Mouse (Mus musculus) gastrocnemius, adult 2 months (tissue): ENCODE results near the gene Zbtb16. TPM values are rescaled to one million over a fixed set of nuclear protein-coding genes. Genes with fewer than 3 reads are reported as not detected.
A peak's percentile ranks its signal among the peaks of the same experiment; 100 is the strongest.

Source experiments
- DNase-seq: peaks from one replicate; pipeline ENCODE4 v3.0.0; 2022
- H3K27ac ChIP-seq: fragments of 200-600 bp; 2 replicates; pipeline ENCODE4 v1.8.1; 2022; ENCODE audit warnings: mild to moderate bottlenecking
- H3K4me3 ChIP-seq: fragments of 200-600 bp; 2 replicates; pipeline ENCODE4 v1.8.1; 2022; ENCODE audit warnings: mild to moderate bottlenecking, moderate library complexity
- CTCF ChIP-seq: fragments of 200-600 bp; IDR thresholded peaks from 2 replicates; pipeline ENCODE4 v1.8.1; 2022; ENCODE audit warnings: antibody characterized with exemption, mild to moderate bottlenecking, moderate library complexity
- intact Hi-C: fragments of 180-260 bp; cut with DNase I; formaldehyde crosslinking; loops from one replicate; pipeline ENCODE4 v1.15.1; 2025
- total RNA-seq, 2 experiments: library from RNA; stranded (reverse); gene quantifications; 2 replicates each; pipeline ENCODE4 v1.2.3; 2021

Zbtb16 gene
- total RNA-seq, 2 experiments from 2014 or later: 163 to 166 TPM

GRCm38 (mm10) chr9:48670156-48670555 lies 165.9 kb downstream of the Zbtb16 start:
- DNase-seq: peak; percentile 43
- intact Hi-C loops: no loop called here
- no peak overlapping the region for H3K4me3 ChIP-seq
- no peak for TF ChIP-seq CTCF
- peak overlapping the region; percentile 25 for H3K27ac ChIP-seq

GRCm38 (mm10) chr9:48669672-48670071 lies 166.3 kb downstream of the Zbtb16 start:
- peak overlapping the region; percentile 25 for H3K27ac ChIP-seq
- DNase-seq: no peak
- H3K4me3 ChIP-seq: no peak overlapping the region
- intact Hi-C loops: no loop called here
- no peak for TF ChIP-seq CTCF

DNA sequence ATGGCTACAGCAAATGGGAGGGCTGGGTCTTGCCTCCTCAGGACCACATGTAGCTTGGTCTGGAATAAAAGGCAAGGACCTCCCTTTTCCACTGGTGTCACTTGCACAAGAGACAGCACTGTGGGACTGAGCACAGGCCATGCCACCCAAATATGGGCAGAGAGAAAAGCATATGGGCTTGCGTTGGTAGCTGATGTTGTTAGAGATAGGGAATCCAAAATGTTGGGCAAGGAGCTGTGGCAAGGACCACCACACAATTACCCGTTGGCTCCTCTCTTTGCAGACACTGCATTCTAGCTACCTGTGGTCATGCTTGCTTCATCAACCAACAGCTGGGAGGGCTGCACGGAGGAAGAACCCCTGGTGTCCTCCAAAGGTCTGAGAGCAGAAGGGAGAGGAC lies 169.3 kb downstream of the Zbtb16 start:
- intact Hi-C loops: no loop called here
- Histone ChIP-seq H3K27ac (no peak overlapping the region), H3K4me3 (no peak overlapping the region)
- no peak for TF ChIP-seq CTCF
- DNase-seq: peak; percentile 6

DNA sequence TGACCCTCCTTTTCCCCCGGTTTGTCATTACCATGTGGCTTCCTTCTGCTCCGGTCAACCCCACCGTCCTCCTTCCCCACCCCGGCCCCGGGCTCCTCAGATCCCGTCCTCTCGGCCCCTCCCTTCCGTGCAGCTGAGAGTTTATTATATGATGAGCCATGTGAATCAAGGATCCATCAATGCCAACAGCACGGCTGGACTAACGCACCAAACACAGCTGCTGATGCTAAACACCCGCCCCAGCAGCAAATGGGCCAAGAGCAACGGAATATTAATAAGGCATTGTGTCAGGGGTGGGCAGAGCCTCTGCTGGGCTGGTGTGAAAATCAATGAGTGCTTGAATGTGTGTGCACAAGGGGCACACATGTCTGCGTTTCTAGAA lies 173.0 kb downstream of the Zbtb16 start:
- TF ChIP-seq CTCF: no peak
- peak overlapping the region; percentile 25; the same call in 1 of the 2 replicates for H3K27ac ChIP-seq
- intact Hi-C loops: no loop called here
- no peak for DNase-seq
- H3K4me3 ChIP-seq: no peak overlapping the region

- H3K27ac ChIP-seq: peak overlapping the region; percentile 25
- TF ChIP-seq CTCF: peak; percentile 6; the same call in 1 of the 2 replicates
- intact Hi-C loops: no loop called here
- no peak overlapping the region for H3K4me3 ChIP-seq
- no peak for DNase-seq
These were observed 173.5 kb downstream of the Zbtb16 start for GRCm38 (mm10) chr9:48662361-48663051.

GRCm38 (mm10) chr9:48661225-48662023 lies 174.6 kb downstream of the Zbtb16 start:
- no peak for TF ChIP-seq CTCF
- no peak for DNase-seq
- intact Hi-C loops: no loop called here
- Histone ChIP-seq H3K4me3 (no peak overlapping the region), H3K27ac (no peak overlapping the region)

- H3K27ac ChIP-seq: peak overlapping the region; percentile 58
- intact Hi-C loops: loop anchor here (5.0 kb wide), 1 partner anchor 42 kb away; no protein-coding TSS in a partner anchor
These were observed 180.4 kb downstream of the Zbtb16 start for GRCm38 (mm10) chr9:48655525-48656169.

GRCm38 (mm10) chr9:48654730-48655129 lies 181.3 kb downstream of the Zbtb16 start:
- no peak for DNase-seq
- TF ChIP-seq CTCF: no peak
- Histone ChIP-seq H3K27ac (peak overlapping the region; percentile 58), H3K4me3 (no peak overlapping the region)
- intact Hi-C loops: loop anchor here (5.0 kb wide), 1 partner anchor 43 kb away; no protein-coding TSS in a partner anchor

More at GRCm38 (mm10) chr9:48655525-48656169, 180.4 kb downstream of the Zbtb16 start:
- TF ChIP-seq CTCF: no peak
- H3K4me3 ChIP-seq: no peak overlapping the region
- no peak for DNase-seq

DNA sequence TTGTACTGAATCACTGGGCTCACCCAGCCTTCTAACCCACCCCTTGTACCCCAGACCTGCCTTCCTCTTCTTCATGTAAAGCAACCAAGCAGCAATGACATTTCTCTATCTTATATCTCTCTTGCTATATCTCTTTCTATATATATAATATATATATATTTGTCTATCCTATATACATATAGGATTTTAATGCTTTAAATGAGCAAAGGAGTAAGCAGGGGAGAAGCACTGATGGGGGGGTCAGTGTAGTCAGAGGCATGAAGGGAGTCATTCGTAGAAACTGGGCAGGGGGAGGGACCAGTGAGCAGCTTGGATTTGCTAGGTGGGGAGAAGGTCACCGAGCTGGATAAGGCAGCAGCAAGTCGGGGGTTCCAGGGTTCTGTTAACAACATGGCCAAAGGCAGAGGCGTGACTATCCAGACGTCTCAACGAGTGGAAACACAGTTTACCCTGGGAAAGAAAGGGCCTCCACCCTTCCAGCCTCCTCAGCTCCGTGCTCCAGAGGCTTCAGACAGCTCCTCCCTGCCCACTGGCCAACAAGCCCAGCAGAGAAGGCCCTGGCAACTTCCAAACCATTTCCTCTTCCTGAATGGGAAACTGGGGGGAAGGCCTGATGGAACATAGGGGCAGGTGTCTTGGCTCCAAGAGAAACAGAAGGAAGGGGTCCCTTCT lies 182.5 kb downstream of the Zbtb16 start:
- intact Hi-C loops: no loop called here

DNA sequence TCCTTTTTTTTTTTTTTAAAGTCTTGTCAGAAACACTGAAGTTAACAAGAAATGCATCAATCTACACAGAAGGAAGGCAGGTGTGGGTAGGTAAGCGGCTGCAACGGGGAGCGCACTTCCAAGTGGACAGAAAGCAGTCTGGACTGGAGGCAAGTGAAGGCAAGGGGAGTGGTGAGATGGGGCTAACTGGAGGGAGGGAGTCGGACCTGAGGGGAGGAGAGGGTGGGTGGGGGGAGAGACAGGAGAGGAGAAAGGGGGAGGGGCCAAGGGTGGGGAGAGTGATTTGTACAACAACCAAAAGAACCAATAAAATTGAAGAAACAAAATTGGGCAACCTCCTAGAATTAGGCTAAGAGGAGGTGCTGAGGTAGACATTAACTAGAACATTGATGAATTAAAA lies 184.0 kb downstream of the Zbtb16 start:
- no peak for DNase-seq
- Histone ChIP-seq H3K4me3 (no peak overlapping the region), H3K27ac (no peak overlapping the region)
- no peak for TF ChIP-seq CTCF
- intact Hi-C loops: no loop called here

More for the DNA sequence above, 182.5 kb downstream of the Zbtb16 start:
- H3K4me3 ChIP-seq: no peak overlapping the region
- peak overlapping the region; percentile 46; the same call in 1 of the 2 replicates for H3K27ac ChIP-seq
- no peak for TF ChIP-seq CTCF
- DNase-seq: no peak

- no peak for DNase-seq
- H3K4me3 ChIP-seq: no peak overlapping the region
- peak overlapping the region; percentile 88 for H3K27ac ChIP-seq
- intact Hi-C loops: no loop called here
- TF ChIP-seq CTCF: no peak
These were observed 185.2 kb downstream of the Zbtb16 start for GRCm38 (mm10) chr9:48650846-48651245.
